13 mouse cellular contexts compared by ENCODE assay signal in the genomic region with DNA sequence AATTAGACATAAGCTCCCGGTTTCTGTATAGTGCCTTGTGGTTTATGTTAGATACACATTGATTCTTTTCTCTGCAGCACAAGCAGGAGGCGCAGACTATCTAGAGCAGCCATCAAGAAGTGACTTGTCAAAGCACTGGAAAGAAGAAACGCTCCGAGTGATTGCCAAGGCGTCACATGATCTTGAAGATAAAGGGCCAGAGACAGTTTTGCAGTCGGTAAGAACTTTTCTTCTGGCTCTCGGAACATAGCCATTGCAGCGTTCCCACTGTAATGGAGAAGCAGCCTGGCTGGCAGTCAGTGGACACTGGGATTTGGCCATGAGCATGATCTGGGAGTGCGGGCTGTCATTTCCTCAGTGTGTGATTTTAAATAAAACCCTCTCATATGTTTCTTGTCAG.
DNase-seq lines count a peak whose midpoint lies in the region; ATAC-seq lines count a peak whose summit lies in the region.
"Had no signal": no experiment of that assay in that cellular context is flagged by ENCODE, and none has a peak within 500 bp of the region (broad histone marks: within the 10 kb centered on the region; RNA-seq: fewer than 3 reads in every experiment).

No protein-coding gene starts in this region.

- no peak for ATAC-seq in heart, embryonic 12.5 days (ENCODE audit: insufficient number of reproducible peaks, low FRiP score)
- ATAC-seq in midbrain, embryonic 14.5 days (ENCODE audit: low FRiP score, low TSS enrichment): no peak
- ATAC-seq: midbrain, embryonic 13.5 days; Patski had no signal

- no peaks in the 10 kb centered on the region for H3K4me1 ChIP-seq in heart, embryonic 12.5 days (replicated peaks)
- no peaks in the 10 kb centered on the region for H3K4me1 ChIP-seq in midbrain, embryonic 14.5 days (ENCODE audit: control insufficient read depth, insufficient read depth, low read length)
- H3K4me1 ChIP-seq: liver, embryonic 13.5 days; midbrain, embryonic 13.5 days had no signal

- H3K27ac ChIP-seq in heart, embryonic 12.5 days (ENCODE audit: poor library complexity, severe bottlenecking): no peak overlapping the region
- H3K27ac ChIP-seq in midbrain, embryonic 14.5 days (replicated peaks; ENCODE audit: low read depth, low read length): no peak overlapping the region
- H3K27ac ChIP-seq: liver, embryonic 13.5 days; midbrain, embryonic 13.5 days had no signal

- peaks cover 28% of the 10 kb centered on the region for H3K36me3 ChIP-seq in heart, embryonic 12.5 days
- H3K36me3 ChIP-seq in midbrain, embryonic 14.5 days (ENCODE audit: control insufficient read depth, insufficient read depth, low read length): peaks cover 5% of the 10 kb centered on the region; the same call in 1 of the 2 replicates

- H3K9ac ChIP-seq in heart, embryonic 12.5 days: no peak overlapping the region
- no peak overlapping the region for H3K9ac ChIP-seq in midbrain, embryonic 14.5 days (replicated peaks; ENCODE audit: low read length)
- H3K9ac ChIP-seq: liver, embryonic 13.5 days; midbrain, embryonic 13.5 days had no signal

- peak; percentile 34 to 38 for DNase-seq in heart, adult 18-20 months
- DNase-seq in urinary bladder, postnatal 14 days (ENCODE audit: low spot score): peak; percentile 33
- no peak for DNase-seq in urinary bladder, adult 2 months (ENCODE audit: low spot score)
- DNase-seq in heart, postnatal 4 days: peak; percentile 11
- DNase-seq in frontal cortex, adult 2 months (ENCODE audit: extremely low spot score in 1 of 2, low spot score in 1 of 2): no peak
- DNase-seq in embryo, embryonic 9.5 days (ENCODE audit: extremely low spot score): no peak
- no peak for DNase-seq in midbrain, embryonic 14.5 days
- DNase-seq: cerebellum, adult 9-10 months; liver, embryonic 13.5 days; thymus, postnatal 14 days had no signal

- no peak overlapping the region for H3K4me2 ChIP-seq in heart, embryonic 12.5 days
- no peak overlapping the region for H3K4me2 ChIP-seq in midbrain, embryonic 14.5 days (ENCODE audit: low read length)
- H3K4me2 ChIP-seq: liver, embryonic 13.5 days; midbrain, embryonic 13.5 days had no signal

- no peaks in the 10 kb centered on the region for H3K9me3 ChIP-seq in heart, embryonic 12.5 days (replicated peaks)
- no peaks in the 10 kb centered on the region for H3K9me3 ChIP-seq in midbrain, embryonic 14.5 days (ENCODE audit: control insufficient read depth, low read length)
- H3K9me3 ChIP-seq: liver, embryonic 13.5 days; midbrain, embryonic 13.5 days had no signal

- no peaks in the 10 kb centered on the region for H3K27me3 ChIP-seq in heart, embryonic 12.5 days (replicated peaks)
- H3K27me3 ChIP-seq in midbrain, embryonic 14.5 days (ENCODE audit: control insufficient read depth, insufficient read depth, low read length): no peaks in the 10 kb centered on the region
- H3K27me3 ChIP-seq: liver, embryonic 13.5 days; midbrain, embryonic 13.5 days; Patski had no signal

- H3K4me3 ChIP-seq in heart, embryonic 12.5 days: no peak overlapping the region
- H3K4me3 ChIP-seq in midbrain, embryonic 14.5 days (replicated peaks; ENCODE audit: low read depth, low read length): no peak overlapping the region
- H3K4me3 ChIP-seq: liver, embryonic 13.5 days; midbrain, embryonic 13.5 days had no signal

- 72% methylated on average over 9 of the region's 9 CpGs for WGBS in heart, embryonic 12.5 days
- WGBS in midbrain, embryonic 14.5 days: 93% methylated on average over 9 of the region's 9 CpGs

Comparison
In these comparisons a context has a peak if more than half of its experiments do, and no peak if none do; other contexts are left out.
1. DNase-seq: peak in heart, adult 18-20 months (2 of 2), urinary bladder, postnatal 14 days (single experiment) and heart, postnatal 4 days (single experiment); none in urinary bladder, adult 2 months (single experiment), frontal cortex, adult 2 months (0 of 2), embryo, embryonic 9.5 days (single experiment) and midbrain, embryonic 14.5 days (single experiment).